Mouse (Mus musculus): ENCODE measurements around the gene Rbm4. TPM values are rescaled to one million over a fixed set of nuclear protein-coding genes. Genes with fewer than 3 reads are reported as not detected.

Rbm4 gene
- polyA plus RNA-seq, 1 experiment from 2014 or later = 39.8 TPM

- Histone ChIP-seq H3K9me3 (replicated peaks) (no peaks in the 10 kb centered on the region), H3K27ac (ENCODE audit: poor library complexity, severe bottlenecking) (no peak overlapping the region), H3K4me3 (no peak overlapping the region), H3K9ac (no peak overlapping the region), H3K4me1 (replicated peaks) (peaks cover 3% of the 10 kb centered on the region), H3K36me3 (peaks cover 2% of the 10 kb centered on the region; the same call in 1 of the 2 replicates), H3K27me3 (replicated peaks) (no peaks in the 10 kb centered on the region), H3K4me2 (no peak overlapping the region)
- no peak for ATAC-seq (ENCODE audit: insufficient number of reproducible peaks, low FRiP score)
- WGBS = 78% methylated on average over 5 of the region's 5 CpGs
Observed at GRCm38 (mm10) chr19:4739762-4740161, 53.9 kb downstream of the Rbm4 start.

GRCm38 (mm10) chr19:4739053-4739452, 54.6 kb downstream of the Rbm4 start:
- Histone ChIP-seq H3K9me3 (replicated peaks) (no peaks in the 10 kb centered on the region), H3K27ac (ENCODE audit: poor library complexity, severe bottlenecking) (no peak overlapping the region), H3K36me3 (peaks cover 2% of the 10 kb centered on the region; the same call in 1 of the 2 replicates), H3K27me3 (replicated peaks) (no peaks in the 10 kb centered on the region), H3K9ac (no peak overlapping the region), H3K4me2 (no peak overlapping the region), H3K4me1 (replicated peaks) (no peaks in the 10 kb centered on the region), H3K4me3 (no peak overlapping the region)
- ATAC-seq (ENCODE audit: insufficient number of reproducible peaks, low FRiP score) = no peak
- WGBS = 86% methylated on average over 11 of the region's 11 CpGs

- H3K4me1 ChIP-seq (replicated peaks) = no peaks in the 10 kb centered on the region
- H3K9me3 ChIP-seq (replicated peaks) = no peaks in the 10 kb centered on the region
- no peak overlapping the region for H3K4me2 ChIP-seq
- no peak overlapping the region for H3K27ac ChIP-seq (ENCODE audit: poor library complexity, severe bottlenecking)
- 82% methylated on average over 13 of the region's 13 CpGs for WGBS
- no peak overlapping the region for H3K4me3 ChIP-seq
- peaks cover 2% of the 10 kb centered on the region; the same call in 1 of the 2 replicates for H3K36me3 ChIP-seq
- no peaks in the 10 kb centered on the region for H3K27me3 ChIP-seq (replicated peaks)
- H3K9ac ChIP-seq = no peak overlapping the region
- no peak for ATAC-seq (ENCODE audit: insufficient number of reproducible peaks, low FRiP score)
Observed at GRCm38 (mm10) chr19:4737866-4738265, 55.8 kb downstream of the Rbm4 start.

Other genes with a start within 250 kb of the Rbm4 start
- gene Lrfn4, start 178.2 kb downstream of the Rbm4 start, polyA plus RNA-seq (2016; fragmentation: Nextera tagmentation; extraction: Ambion mirVana) = 7.6 and 8.0 TPM in 2 replicates
- 36.5 and 38.3 TPM in 2 replicates for gene Rce1, start 168.3 kb downstream of the Rbm4 start, polyA plus RNA-seq (2016; fragmentation: Nextera tagmentation; extraction: Ambion mirVana)
- gene Gm960, start 95.2 kb downstream of the Rbm4 start, polyA plus RNA-seq (2016; fragmentation: Nextera tagmentation; extraction: Ambion mirVana) = 1.2 and 2.0 TPM in 2 replicates
- 0.26 TPM in 2 replicates for gene Sptbn2, start 82.7 kb downstream of the Rbm4 start, polyA plus RNA-seq (2016; fragmentation: Nextera tagmentation; extraction: Ambion mirVana)
- gene Rbm4b, start 37.4 kb downstream of the Rbm4 start, polyA plus RNA-seq (2016; fragmentation: Nextera tagmentation; extraction: Ambion mirVana) = 36.2 and 41.2 TPM in 2 replicates
- 27.0 and 29.6 TPM in 2 replicates for gene Gm21992, start 17.7 kb upstream of the Rbm4 start, polyA plus RNA-seq (2016; fragmentation: Nextera tagmentation; extraction: Ambion mirVana)
- 59.8 and 64.5 TPM in 2 replicates for gene Rbm14, start 17.7 kb upstream of the Rbm4 start, polyA plus RNA-seq (2016; fragmentation: Nextera tagmentation; extraction: Ambion mirVana)
- gene Ccs, start 45.4 kb upstream of the Rbm4 start, polyA plus RNA-seq (2016; fragmentation: Nextera tagmentation; extraction: Ambion mirVana) = 33.9 and 34.5 TPM in 2 replicates
- gene Ccdc87, start 45.5 kb upstream of the Rbm4 start, polyA plus RNA-seq (2016; fragmentation: Nextera tagmentation; extraction: Ambion mirVana) = 0.05 TPM in 1 of 2 replicates, not detected in the other
- 36.2 and 41.1 TPM in 2 replicates for gene Ctsf, start 61.2 kb upstream of the Rbm4 start, polyA plus RNA-seq (2016; fragmentation: Nextera tagmentation; extraction: Ambion mirVana)
- 4.1 and 4.2 TPM in 2 replicates for gene Actn3, start 84.0 kb upstream of the Rbm4 start, polyA plus RNA-seq (2016; fragmentation: Nextera tagmentation; extraction: Ambion mirVana)
- 9.6 TPM in 2 replicates for gene Zdhhc24, start 84.8 kb upstream of the Rbm4 start, polyA plus RNA-seq (2016; fragmentation: Nextera tagmentation; extraction: Ambion mirVana)
- gene Bbs1, start 112.7 kb upstream of the Rbm4 start, polyA plus RNA-seq (2016; fragmentation: Nextera tagmentation; extraction: Ambion mirVana) = 2.8 and 3.4 TPM in 2 replicates
- gene Dpp3, start 134.4 kb upstream of the Rbm4 start, polyA plus RNA-seq (2016; fragmentation: Nextera tagmentation; extraction: Ambion mirVana) = 108 and 110 TPM in 2 replicates
- 0.46 and 0.92 TPM in 2 replicates for gene Peli3, start 149.2 kb upstream of the Rbm4 start, polyA plus RNA-seq (2016; fragmentation: Nextera tagmentation; extraction: Ambion mirVana)
- 104 and 110 TPM in 2 replicates for gene Mrpl11, start 168.2 kb upstream of the Rbm4 start, polyA plus RNA-seq (2016; fragmentation: Nextera tagmentation; extraction: Ambion mirVana)
- 0.08 and 0.13 TPM in 2 replicates for gene Npas4, start 196.4 kb upstream of the Rbm4 start, polyA plus RNA-seq (2016; fragmentation: Nextera tagmentation; extraction: Ambion mirVana)
- gene Slc29a2, start 230.0 kb upstream of the Rbm4 start, polyA plus RNA-seq (2016; fragmentation: Nextera tagmentation; extraction: Ambion mirVana) = 8.7 and 9.9 TPM in 2 replicates
- 48.2 and 49.1 TPM in 2 replicates for gene B4gat1, start 244.9 kb upstream of the Rbm4 start, polyA plus RNA-seq (2016; fragmentation: Nextera tagmentation; extraction: Ambion mirVana)
- gene AC124502.3, start 245.0 kb upstream of the Rbm4 start, polyA plus RNA-seq (2016; fragmentation: Nextera tagmentation; extraction: Ambion mirVana) = 1.6 and 2.0 TPM in 2 replicates
- gene Brms1, start 247.5 kb upstream of the Rbm4 start, polyA plus RNA-seq (2016; fragmentation: Nextera tagmentation; extraction: Ambion mirVana) = 28.1 and 28.3 TPM in 2 replicates

Measured in heart, embryonic 12.5 days (tissue).